Mouse (Mus musculus): ENCODE data around the gene Susd5. TPM values are rescaled to one million over a fixed set of nuclear protein-coding genes. Genes with fewer than 3 reads are reported as not detected.

The Susd5 gene
- polyA plus RNA-seq (2015; fragmentation: Nextera tagmentation; extraction: Ambion mirVana): 0.17 and 0.20 TPM in 2 replicates

GRCm38 (mm10) chr9:114057090-114057796 is at the start of gene Susd5:
Gene Susd5 (plus strand): TSS chr9:114057140.
- WGBS: under 1% methylated on average over 60 of the region's 60 CpGs
- Histone ChIP-seq H3K4me2 (peak within 1 kb of the TSS; percentile 84), H3K9me3 (no peaks in the 10 kb centered on the region), H3K27ac (replicated peaks) (no peak within 1 kb of the TSS), H3K36me3 (no peaks in the 10 kb centered on the region), H3K4me1 (peaks cover 5% of the 10 kb centered on the region; the same call in 1 of the 2 replicates), H3K9ac (peak within 1 kb of the TSS; percentile 67), H3K27me3 (replicated peaks) (peaks cover 52% of the 10 kb centered on the region), H3K4me3 (peak within 1 kb of the TSS; percentile 59)
- ATAC-seq (ENCODE audit: extremely low read depth, insufficient number of reproducible peaks, low FRiP score, low TSS enrichment): peak; percentile 17; the same call in 1 of the 2 replicates

GRCm38 (mm10) chr9:114007850-114008350 is 49.0 kb upstream of the Susd5 start:
- ATAC-seq (ENCODE audit: extremely low read depth, insufficient number of reproducible peaks, low FRiP score, low TSS enrichment): no peak
- Histone ChIP-seq H3K9me3 (no peaks in the 10 kb centered on the region), H3K27ac (replicated peaks) (no peak overlapping the region), H3K9ac (no peak overlapping the region), H3K4me3 (no peak overlapping the region), H3K36me3 (no peaks in the 10 kb centered on the region), H3K4me2 (no peak overlapping the region), H3K27me3 (replicated peaks) (no peaks in the 10 kb centered on the region), H3K4me1 (no peaks in the 10 kb centered on the region)
- WGBS: 84% methylated on average over 9 of the region's 9 CpGs

DNA sequence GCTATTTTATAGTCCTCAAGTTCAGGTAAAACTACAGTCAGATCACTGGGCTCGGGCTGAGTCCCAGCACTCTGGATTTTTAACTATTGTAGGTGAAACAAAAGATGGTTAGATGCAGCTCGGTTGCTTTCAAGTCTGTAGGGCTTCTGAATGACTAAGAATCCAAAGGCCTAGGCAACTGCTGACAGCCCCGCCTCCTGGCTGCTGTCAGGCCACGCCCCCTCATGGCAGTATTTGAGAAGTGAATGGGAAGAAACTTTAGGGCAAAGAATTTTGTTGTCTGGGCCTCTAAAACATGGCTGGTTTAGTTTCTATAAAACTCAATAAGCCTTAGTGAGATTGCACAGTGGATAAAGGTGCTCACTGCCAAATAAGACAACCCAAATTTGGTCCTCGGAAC is 47.4 kb upstream of the Susd5 start:
- Histone ChIP-seq H3K4me3 (no peak overlapping the region), H3K9ac (no peak overlapping the region), H3K27ac (replicated peaks) (no peak overlapping the region), H3K27me3 (replicated peaks) (no peaks in the 10 kb centered on the region), H3K4me2 (peak overlapping the region; percentile 42), H3K9me3 (no peaks in the 10 kb centered on the region), H3K4me1 (no peaks in the 10 kb centered on the region), H3K36me3 (no peaks in the 10 kb centered on the region)
- ATAC-seq (ENCODE audit: extremely low read depth, insufficient number of reproducible peaks, low FRiP score, low TSS enrichment): no peak
- 48% methylated on average over 5 of the region's 5 CpGs for WGBS

DNA sequence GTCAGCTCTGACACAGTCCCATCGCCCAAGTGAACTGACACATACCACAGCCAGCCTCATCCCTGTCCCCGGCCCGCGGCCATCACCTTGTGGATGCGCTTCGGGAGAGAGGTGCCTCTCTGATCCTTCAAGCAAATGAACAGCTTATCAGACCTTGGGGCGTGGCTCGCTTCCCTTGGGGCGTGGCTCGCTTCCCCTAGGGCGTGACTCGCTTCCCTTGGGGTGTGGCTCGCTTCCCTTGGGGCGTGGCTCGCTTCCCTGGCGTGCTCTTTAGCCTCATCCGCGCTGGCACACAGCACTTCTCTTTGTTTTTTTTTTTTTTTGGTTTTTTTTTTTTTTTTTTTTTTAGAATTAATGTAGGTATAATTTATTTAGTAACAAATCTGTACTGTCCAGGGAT is 45.7 kb upstream of the Susd5 start:
- 45% methylated on average over 18 of the region's 18 CpGs for WGBS
- no peak overlapping the region for H3K4me3 ChIP-seq
- ATAC-seq (ENCODE audit: extremely low read depth, insufficient number of reproducible peaks, low FRiP score, low TSS enrichment): no peak

DNA sequence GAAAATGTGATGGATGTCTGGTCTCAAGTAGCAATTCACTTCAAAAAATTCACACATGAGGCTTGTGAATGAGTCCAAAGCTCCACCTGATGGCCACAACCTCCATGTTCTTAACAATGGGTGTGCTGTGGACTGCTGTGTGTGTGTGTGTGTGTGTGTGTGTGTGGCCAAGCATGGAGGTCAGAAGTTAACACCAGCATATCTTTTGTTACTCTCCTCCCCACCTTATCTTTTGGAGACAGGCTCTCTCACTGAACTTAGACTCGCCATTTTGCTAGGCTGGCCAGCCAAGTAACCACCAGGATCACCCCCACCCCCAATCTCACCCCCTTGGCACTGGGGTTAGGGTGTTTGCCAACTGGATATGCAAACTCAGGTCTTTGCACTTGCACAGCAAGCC is 42.9 kb upstream of the Susd5 start:
- no peaks in the 10 kb centered on the region for H3K27me3 ChIP-seq (replicated peaks)
- H3K9ac ChIP-seq: no peak overlapping the region
- H3K27ac ChIP-seq (replicated peaks): no peak overlapping the region
- H3K4me2 ChIP-seq: no peak overlapping the region
- H3K9me3 ChIP-seq: no peaks in the 10 kb centered on the region
- no peaks in the 10 kb centered on the region for H3K36me3 ChIP-seq
- 62% methylated on average over 1 of the region's 1 CpGs for WGBS
- no peaks in the 10 kb centered on the region for H3K4me1 ChIP-seq
- H3K4me3 ChIP-seq: no peak overlapping the region
- ATAC-seq (ENCODE audit: extremely low read depth, insufficient number of reproducible peaks, low FRiP score, low TSS enrichment): no peak

More for the DNA sequence above, 45.7 kb upstream of the Susd5 start:
- H3K9ac ChIP-seq: no peak overlapping the region
- H3K4me2 ChIP-seq: no peak overlapping the region
- no peaks in the 10 kb centered on the region for H3K36me3 ChIP-seq
- H3K27me3 ChIP-seq (replicated peaks): no peaks in the 10 kb centered on the region
- H3K27ac ChIP-seq (replicated peaks): no peak overlapping the region
- H3K9me3 ChIP-seq: no peaks in the 10 kb centered on the region
- H3K4me1 ChIP-seq: no peaks in the 10 kb centered on the region

- Histone ChIP-seq H3K27me3 (replicated peaks) (no peaks in the 10 kb centered on the region), H3K4me3 (no peak overlapping the region), H3K4me2 (no peak overlapping the region), H3K36me3 (no peaks in the 10 kb centered on the region), H3K9me3 (no peaks in the 10 kb centered on the region), H3K4me1 (no peaks in the 10 kb centered on the region), H3K27ac (replicated peaks) (no peak overlapping the region), H3K9ac (no peak overlapping the region)
- 75% methylated on average over 4 of the region's 4 CpGs for WGBS
- ATAC-seq (ENCODE audit: extremely low read depth, insufficient number of reproducible peaks, low FRiP score, low TSS enrichment): no peak
These were observed 41.2 kb upstream of the Susd5 start for GRCm38 (mm10) chr9:114015724-114016123.

DNA sequence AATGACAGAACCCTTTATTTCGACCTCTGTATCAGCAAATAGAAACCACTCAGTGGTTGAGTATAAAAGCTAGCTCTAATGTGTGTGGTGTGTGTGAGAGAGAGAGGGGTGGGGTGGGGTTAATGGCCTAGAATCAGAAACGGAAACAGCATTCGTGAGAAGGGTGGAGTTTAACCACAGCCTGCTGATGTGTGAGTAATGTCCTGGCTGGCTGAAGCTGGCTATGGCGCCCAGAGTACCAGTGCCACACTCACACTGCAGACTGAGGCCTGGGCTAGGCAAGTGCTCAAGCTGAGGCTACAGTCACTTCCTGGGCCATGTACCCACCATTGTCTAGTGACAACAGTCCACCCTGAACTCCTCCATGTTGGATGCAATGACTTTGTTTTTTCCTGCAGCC is 40.5 kb upstream of the Susd5 start:
- H3K4me3 ChIP-seq: no peak overlapping the region
- H3K27me3 ChIP-seq (replicated peaks): no peaks in the 10 kb centered on the region
- H3K9ac ChIP-seq: no peak overlapping the region
- H3K27ac ChIP-seq (replicated peaks): no peak overlapping the region
- WGBS: 73% methylated on average over 4 of the region's 4 CpGs
- no peaks in the 10 kb centered on the region for H3K9me3 ChIP-seq
- no peak overlapping the region for H3K4me2 ChIP-seq
- ATAC-seq (ENCODE audit: extremely low read depth, insufficient number of reproducible peaks, low FRiP score, low TSS enrichment): no peak
- H3K36me3 ChIP-seq: no peaks in the 10 kb centered on the region
- no peaks in the 10 kb centered on the region for H3K4me1 ChIP-seq

DNA sequence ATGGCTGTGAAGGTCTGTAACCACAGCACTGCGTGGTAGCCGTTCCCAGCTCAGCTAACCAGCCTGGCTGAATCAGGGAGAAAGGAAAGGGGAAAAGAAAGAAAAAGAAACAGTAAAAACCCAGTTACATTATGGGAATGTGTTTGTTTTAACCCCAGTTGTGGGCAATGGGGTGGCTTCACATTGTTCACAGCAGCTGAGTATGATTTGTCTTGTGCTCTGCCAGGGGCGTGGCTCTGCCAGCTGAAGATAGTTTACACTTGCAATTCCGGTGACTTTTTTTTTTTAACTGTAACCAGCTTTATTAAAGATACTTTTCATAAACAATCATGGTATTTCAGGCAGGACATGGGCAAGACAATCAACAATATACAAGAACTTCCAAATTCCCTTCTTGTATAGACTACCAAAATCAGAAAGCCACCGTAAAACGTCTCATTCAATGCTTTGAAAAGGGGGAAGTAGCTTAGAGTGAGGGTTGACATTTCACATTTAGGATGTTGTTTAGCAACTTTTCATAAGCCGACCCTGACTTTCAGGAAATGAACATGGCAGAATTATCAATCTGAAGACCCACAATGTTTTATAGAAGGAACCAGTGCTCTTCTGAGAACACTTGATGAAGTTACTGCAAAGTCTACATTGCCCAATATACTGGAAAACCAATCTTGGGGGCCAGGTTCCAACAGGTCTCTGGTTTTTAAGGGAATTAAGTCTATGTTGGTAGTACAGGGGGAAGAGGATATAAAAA is 37.8 kb upstream of the Susd5 start:
- Histone ChIP-seq H3K9me3 (no peaks in the 10 kb centered on the region), H3K9ac (no peak overlapping the region), H3K36me3 (no peaks in the 10 kb centered on the region), H3K4me1 (no peaks in the 10 kb centered on the region), H3K4me3 (no peak overlapping the region), H3K4me2 (no peak overlapping the region), H3K27ac (replicated peaks) (no peak overlapping the region), H3K27me3 (replicated peaks) (no peaks in the 10 kb centered on the region; the same call in 1 of the 2 replicates)
- WGBS: 82% methylated on average over 7 of the region's 7 CpGs
- no peak for ATAC-seq (ENCODE audit: extremely low read depth, insufficient number of reproducible peaks, low FRiP score, low TSS enrichment)

DNA sequence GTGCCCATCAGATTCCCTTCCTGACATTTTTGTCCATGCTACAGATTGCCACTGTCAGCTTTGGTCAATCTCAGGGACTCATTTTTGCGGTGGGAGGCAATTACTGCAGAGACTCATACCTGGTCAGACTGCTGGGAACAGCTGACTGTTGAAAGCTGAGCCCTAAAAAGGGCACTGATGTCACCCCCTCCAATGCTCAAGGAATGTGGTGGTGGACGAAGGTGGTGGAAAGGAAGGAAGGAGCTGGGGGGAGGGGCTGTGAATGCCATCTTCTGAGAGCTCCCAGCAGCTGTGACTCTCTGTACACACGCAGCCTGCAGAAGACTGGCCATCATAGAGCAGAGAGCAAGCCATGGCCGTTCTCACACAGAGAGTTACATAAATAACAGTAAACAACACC is 34.8 kb upstream of the Susd5 start:
- H3K9ac ChIP-seq: no peak overlapping the region
- H3K4me1 ChIP-seq: peaks cover 12% of the 10 kb centered on the region
- no peak overlapping the region for H3K4me2 ChIP-seq
- no peak for ATAC-seq (ENCODE audit: extremely low read depth, insufficient number of reproducible peaks, low FRiP score, low TSS enrichment)
- 33% methylated on average over 4 of the region's 4 CpGs for WGBS
- no peaks in the 10 kb centered on the region for H3K9me3 ChIP-seq
- H3K4me3 ChIP-seq: no peak overlapping the region
- no peak overlapping the region for H3K27ac ChIP-seq (replicated peaks)
- no peaks in the 10 kb centered on the region for H3K36me3 ChIP-seq
- H3K27me3 ChIP-seq (replicated peaks): peaks cover 7% of the 10 kb centered on the region

DNA sequence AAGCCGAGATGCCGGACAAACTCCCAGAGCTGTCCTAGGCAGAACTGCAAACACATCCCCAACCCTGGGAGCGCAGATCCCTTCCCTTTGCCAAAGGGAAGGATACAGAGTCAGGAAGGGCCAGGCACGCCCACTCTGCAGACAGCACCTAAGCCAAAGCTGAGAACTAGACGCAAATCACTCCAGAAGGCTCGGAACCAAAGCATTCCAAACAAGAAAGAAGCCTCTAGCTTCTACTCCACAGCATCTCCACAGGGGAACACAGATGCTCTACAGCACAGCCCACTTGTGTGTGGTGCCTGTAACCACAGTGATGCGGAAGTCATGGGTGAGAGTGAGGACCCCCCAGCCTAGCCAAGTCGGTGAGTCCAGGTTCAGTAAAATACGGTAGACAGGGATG is 31.8 kb upstream of the Susd5 start:
- Histone ChIP-seq H3K9me3 (no peaks in the 10 kb centered on the region), H3K4me2 (peak overlapping the region; percentile 88), H3K27me3 (replicated peaks) (peaks cover 7% of the 10 kb centered on the region), H3K4me1 (peaks cover 12% of the 10 kb centered on the region), H3K9ac (no peak overlapping the region), H3K27ac (replicated peaks) (no peak overlapping the region), H3K36me3 (no peaks in the 10 kb centered on the region), H3K4me3 (no peak overlapping the region)
- 49% methylated on average over 9 of the region's 9 CpGs for WGBS
- no peak for ATAC-seq (ENCODE audit: extremely low read depth, insufficient number of reproducible peaks, low FRiP score, low TSS enrichment)

GRCm38 (mm10) chr9:114025846-114026245 is 31.1 kb upstream of the Susd5 start:
- H3K27me3 ChIP-seq (replicated peaks): peaks cover 7% of the 10 kb centered on the region
- WGBS: 19% methylated on average over 8 of the region's 8 CpGs
- no peak for ATAC-seq (ENCODE audit: extremely low read depth, insufficient number of reproducible peaks, low FRiP score, low TSS enrichment)
- no peaks in the 10 kb centered on the region for H3K36me3 ChIP-seq
- H3K4me3 ChIP-seq: peak overlapping the region; percentile 67
- H3K9me3 ChIP-seq: no peaks in the 10 kb centered on the region
- peak overlapping the region; percentile 79 for H3K9ac ChIP-seq
- H3K27ac ChIP-seq (replicated peaks): no peak overlapping the region
- H3K4me1 ChIP-seq: peaks cover 12% of the 10 kb centered on the region
- peak overlapping the region; percentile 88 for H3K4me2 ChIP-seq
